Mouse (Mus musculus) gastrocnemius, adult 18-20 months (tissue): Measurements from ENCODE around the gene Abhd14a. TPM values are rescaled to one million over a fixed set of nuclear protein-coding genes. Genes with fewer than 3 reads are reported as not detected.

Experiments
- DNase-seq: peaks from one replicate; pipeline ENCODE4 v3.0.0; 2021; ENCODE audit warnings: low spot score
- total RNA-seq, 2 experiments: library from RNA; stranded (reverse); gene quantifications; 2 replicates each; pipeline ENCODE4 v1.2.3; 2021

Abhd14a gene
- total RNA-seq, 2 experiments from 2014 or later: 16.9 to 17.0 TPM

DNA sequence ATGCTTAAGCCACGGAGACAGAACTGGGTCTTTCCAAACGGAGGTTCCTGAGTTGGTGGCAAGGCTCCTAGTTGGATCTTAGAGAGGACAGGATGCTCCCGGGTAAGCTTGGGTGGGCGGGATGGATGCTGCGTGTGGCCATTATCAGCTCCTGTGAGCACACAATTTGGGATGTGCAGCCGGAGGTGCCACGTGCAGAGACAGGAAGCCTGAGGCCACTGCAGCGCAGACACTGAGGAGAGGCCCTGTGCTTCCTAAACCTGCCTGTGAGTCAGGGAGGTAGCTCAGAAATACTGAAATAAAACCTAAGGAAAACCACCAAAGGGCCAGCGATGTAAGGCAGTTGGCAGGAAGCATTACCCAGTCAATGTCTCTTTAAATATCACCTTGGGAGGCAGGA is 22.3 kb upstream of the Abhd14a start:
- DNase-seq: no peak

GRCm38 (mm10) chr9:106469317-106469716 is 21.8 kb upstream of the Abhd14a start:
- no peak for DNase-seq

DNA sequence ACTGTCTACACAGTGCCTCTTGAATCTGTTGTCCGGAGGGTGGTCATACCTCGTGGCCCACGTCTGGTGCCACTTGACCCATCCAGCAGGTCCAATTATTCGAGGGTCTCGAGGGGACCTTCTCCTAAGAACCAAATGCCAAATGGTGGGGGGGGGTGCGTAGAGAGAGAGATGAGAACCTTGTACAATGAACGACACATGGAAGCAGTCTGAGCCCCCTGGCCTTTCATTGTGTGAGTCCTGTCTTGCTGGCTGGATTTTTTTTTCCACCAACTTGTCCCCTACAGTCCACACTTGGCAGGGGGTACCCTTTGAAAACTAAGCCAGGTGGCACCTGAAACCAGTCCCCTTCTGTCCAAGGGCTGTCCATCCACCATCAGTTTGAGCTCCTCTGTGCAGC is 20.3 kb upstream of the Abhd14a start:
- DNase-seq: no peak

GRCm38 (mm10) chr9:106466721-106467120 is 19.2 kb upstream of the Abhd14a start:
- DNase-seq: no peak

- no peak for DNase-seq
These were observed 18.2 kb upstream of the Abhd14a start, which contains the start of gene Gpr62 for GRCm38 (mm10) chr9:106465571-106466200. Gene Gpr62, minus strand, starts transcription at chr9:106465938.

GRCm38 (mm10) chr9:106464751-106465541 is 17.5 kb upstream of the Abhd14a start:
- no peak for DNase-seq

- DNase-seq: no peak
These were observed 15.9 kb upstream of the Abhd14a start for GRCm38 (mm10) chr9:106463122-106464063.

DNA sequence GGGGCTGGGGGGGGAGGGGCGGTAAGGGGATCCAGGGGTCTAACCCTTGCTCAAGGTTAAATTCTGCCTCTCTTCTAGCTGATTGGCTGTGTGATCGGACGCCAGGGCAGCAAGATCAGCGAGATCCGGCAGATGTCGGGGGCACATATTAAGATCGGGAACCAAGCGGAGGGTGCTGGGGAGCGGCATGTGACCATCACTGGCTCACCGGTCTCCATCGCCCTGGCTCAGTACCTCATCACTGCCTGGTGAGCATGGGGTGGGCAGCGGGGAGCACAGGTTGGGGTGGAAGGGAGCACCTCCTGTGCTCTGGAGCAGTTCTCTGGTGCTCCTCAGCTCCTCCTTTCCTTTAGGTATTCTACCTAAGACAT is 14.9 kb upstream of the Abhd14a start:
- no peak for DNase-seq

DNA sequence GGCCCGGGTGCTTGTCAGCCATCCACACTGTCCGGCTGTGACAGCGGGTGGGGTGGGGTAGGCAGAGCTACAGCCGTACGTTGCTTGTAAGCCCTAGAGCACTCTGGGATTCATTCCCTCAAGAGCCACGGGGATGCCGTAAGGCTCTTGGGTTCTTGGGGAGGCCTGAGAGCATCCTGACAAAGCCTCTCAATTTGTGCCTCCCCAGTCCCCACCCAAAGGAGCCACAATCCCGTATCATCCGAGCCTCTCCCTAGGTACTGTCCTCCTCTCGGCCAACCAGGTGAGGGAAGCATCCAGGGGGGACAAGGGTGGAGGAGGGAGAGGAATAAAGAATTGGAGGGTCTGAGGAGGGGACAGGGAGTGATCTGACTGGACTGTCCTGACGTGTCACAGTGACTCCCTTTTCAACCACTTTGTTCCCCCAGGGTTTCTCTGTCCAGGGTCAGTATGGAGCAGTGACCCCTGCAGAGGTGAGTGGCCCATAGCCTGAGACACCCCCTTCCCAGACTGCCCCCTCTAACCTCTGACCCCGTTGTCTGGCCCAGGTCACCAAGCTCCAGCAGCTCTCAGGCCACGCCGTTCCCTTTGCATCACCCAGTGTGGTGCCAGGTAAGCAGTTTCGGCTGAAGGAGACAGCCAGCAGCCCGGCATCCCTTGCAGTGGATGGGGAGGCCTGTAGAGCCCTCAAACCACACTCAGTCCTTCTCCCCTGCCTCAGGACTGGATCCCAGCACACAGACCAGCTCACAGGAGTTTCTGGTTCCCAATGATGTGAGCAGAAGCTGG is 14.4 kb upstream of the Abhd14a start:
- DNase-seq: no peak

GRCm38 (mm10) chr9:106461026-106461415 is 13.5 kb upstream of the Abhd14a start:
- no peak for DNase-seq

DNA sequence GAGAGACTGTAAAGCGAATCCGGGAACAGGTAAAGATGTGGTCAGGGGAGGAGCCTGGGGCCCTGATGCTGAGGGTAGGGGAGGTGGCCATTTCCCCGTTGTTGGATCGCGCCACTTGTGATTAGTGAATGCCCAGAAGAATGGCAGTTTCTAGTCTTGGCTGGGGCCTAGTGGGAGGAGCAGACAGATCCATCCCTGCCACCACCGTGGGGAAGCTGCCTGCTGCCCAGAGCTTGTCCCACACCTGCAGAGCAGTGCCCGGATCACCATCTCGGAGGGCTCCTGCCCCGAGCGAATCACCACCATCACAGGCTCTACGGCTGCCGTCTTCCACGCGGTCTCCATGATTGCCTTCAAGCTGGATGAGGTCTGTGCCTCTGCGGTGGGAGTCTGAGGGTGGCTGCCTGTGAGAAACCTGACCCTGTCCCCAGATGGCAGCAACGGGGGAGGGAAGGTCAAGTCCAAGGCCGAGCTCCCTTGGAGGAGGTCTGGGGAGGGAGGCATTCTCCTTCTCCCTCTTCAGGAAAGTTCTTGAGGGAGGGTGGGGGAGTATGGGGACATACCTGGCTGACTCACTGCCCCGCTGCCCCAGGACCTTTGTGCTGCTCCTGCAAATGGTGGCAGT is 13.0 kb upstream of the Abhd14a start:
- no peak for DNase-seq

DNA sequence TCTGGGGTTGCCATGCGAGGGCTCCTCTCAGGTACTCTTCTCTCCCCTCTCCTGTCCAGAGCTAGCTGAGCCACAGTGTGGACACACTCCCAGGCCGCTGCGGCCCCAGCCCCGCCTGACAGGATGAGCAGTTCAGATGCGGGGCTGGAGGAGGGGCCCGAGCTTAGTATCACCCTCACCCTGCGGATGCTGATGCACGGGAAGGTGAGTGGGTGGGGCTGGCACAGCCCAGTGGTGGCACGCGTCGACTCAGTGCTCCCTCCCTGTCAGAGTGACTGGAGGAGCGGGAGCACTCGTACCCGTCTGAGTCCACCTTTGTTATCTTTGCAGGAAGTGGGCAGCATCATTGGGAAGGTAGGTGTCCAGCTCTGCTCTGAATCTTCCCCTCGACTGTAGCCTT is 12.5 kb upstream of the Abhd14a start:
- DNase-seq: no peak

DNA sequence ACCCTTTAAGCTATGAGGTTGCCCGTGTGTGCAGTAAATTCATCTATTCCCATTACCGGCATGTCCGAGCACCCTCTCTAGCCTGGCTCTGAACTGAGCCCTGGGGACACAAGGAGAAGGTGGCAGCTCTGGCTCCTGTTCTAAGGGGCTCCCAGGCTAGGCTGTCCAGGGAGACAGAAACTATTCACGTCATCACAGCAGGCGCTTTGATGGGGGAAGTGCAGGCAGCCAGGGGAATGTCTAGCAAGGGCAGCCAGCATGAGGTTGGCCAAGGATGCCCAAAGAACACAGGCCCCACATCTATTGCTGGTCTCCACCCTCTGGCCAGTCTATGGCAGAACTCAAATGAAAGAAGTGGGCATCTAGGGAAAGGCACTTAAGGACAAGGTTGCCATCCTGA is 10.4 kb upstream of the Abhd14a start:
- no peak for DNase-seq

GRCm38 (mm10) chr9:106457163-106457559 is 9.7 kb upstream of the Abhd14a start:
- no peak for DNase-seq

GRCm38 (mm10) chr9:106456325-106457162 is 9.1 kb upstream of the Abhd14a start:
- no peak for DNase-seq

DNA sequence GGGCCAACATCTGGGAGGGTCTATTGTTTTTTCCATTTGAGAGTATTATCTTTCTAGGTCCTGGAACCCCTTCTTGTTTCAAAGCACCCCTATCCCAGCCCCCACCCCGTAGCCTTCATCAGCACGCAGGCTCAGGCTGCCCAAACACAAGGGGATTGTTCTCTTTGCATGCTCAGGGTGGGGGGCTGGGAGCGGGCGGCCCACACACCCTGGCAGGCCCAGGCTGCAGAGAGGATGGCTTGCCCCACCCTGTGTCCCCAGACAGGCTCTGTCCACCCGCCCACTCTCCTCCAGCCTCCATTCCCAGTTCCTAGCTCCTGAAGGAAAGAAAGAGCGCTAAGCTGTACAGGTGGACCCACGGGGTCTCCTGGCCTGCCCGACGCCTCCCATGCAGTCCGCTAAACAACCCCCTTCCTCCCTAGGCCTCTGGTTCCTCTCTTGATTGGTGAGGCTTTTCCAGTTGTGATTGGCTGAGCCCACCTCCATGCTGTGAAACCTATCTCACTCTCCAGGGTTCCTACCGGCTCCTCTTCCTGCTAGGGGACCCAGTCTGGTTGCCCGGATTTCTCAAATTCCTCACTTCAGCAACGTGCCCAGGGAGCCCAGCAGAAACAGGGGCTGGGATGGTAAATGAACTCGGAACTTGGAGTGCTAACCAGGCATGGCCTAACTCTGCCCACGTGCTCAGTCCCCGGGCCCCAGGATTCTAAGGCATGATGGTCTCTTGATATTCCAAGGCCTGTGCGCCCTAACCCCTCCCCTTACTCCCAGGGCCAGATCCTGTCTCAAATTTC is 7.6 kb upstream of the Abhd14a start:
- no peak for DNase-seq

GRCm38 (mm10) chr9:106454071-106454761 is 6.7 kb upstream of the Abhd14a start:
- DNase-seq: no peak
